Mouse (Mus musculus): Measurements from ENCODE around the gene Psmd2.

DNA sequence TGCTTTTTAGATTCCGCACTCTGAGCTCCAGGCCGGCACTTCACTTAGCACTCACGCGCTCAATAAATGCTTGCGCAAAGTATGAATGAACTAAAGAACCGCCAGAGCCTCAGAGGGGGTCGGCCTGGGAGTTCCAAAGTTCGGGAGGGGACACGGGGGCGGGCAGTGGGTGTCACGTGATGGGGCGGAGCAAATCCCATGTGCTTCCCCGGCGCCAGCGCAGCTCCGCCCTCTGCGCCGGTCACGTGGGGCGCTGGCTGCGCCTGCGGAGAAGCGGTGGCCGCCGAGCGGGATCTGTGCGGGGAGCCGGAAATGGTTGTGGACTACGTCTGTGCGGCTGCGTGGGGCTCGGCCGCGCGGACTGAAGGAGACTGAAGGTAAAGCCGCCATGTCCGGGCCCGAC is 21.0 kb downstream of the Psmd2 start:
- no peak for TF ChIP-seq CTCF (IDR thresholded peaks at IDR 0.05; ENCODE audit: control insufficient read depth, insufficient read depth, low read length)
- TF ChIP-seq POLR2A (IDR thresholded peaks at IDR 0.05; ENCODE audit: borderline replicate concordance, control insufficient read depth, low read depth, low read length) = peak; percentile 88
